Mouse (Mus musculus) bone marrow macrophage, adult 2 months (primary cell): ENCODE measurements around the gene Gm10203.

Source experiments
- CTCF ChIP-seq: IDR thresholded peaks from 2 replicates; pipeline ENCODE4 v1.5.1; 2012; ENCODE audit warnings: low read depth, mild to moderate bottlenecking, low read length, moderate library complexity
- POLR2A ChIP-seq: IDR thresholded peaks from 2 replicates; pipeline ENCODE4 v1.6.1; 2012; ENCODE audit warnings: mild to moderate bottlenecking, low read depth, low read length, borderline replicate concordance

- TF ChIP-seq CTCF (no peak), POLR2A (no peak)
Measured at GRCm38 (mm10) chr6:149093465-149093864, 36.5 kb upstream of the Gm10203 start.
